Mouse (Mus musculus) macrophage (primary cell): ENCODE measurements around the gene Sema6d. TPM values are rescaled to one million over a fixed set of nuclear protein-coding genes. Genes with fewer than 3 reads are reported as not detected.

Experiments used
- H3K27ac ChIP-seq: fragments of 350-480 bp; formaldehyde crosslinking; 2 replicates; pipeline ENCODE4 v1.9.0; 2021
- H3K36me3 ChIP-seq: fragments of 350-480 bp; formaldehyde crosslinking; 2 replicates; pipeline ENCODE4 v1.9.0; 2021; ENCODE audit errors: inconsistent target
- H3K4me3 ChIP-seq: fragments of 350-480 bp; formaldehyde crosslinking; 2 replicates; pipeline ENCODE4 v1.9.0; 2021; ENCODE audit errors: inconsistent target
- H3K79me2 ChIP-seq: fragments of 350-480 bp; formaldehyde crosslinking; 2 replicates; pipeline ENCODE4 v1.9.0; 2021; ENCODE audit errors: inconsistent target
- WGBS: methylation state at CpG from one replicate; pipeline ENCODE4 v1.1.7; 2026; ENCODE audit warnings: inconsistent platforms; ENCODE audit not compliant: missing documents; 5-methylcytosine and 5-hydroxymethylcytosine counted together
- polyA plus RNA-seq: library from polyadenylated mRNA; stranded (reverse); fragments of 250-400 nt; gene quantifications from 3 replicates; pipeline ENCODE4 v1.2.4, GENCODE M21; 2018; ENCODE audit warnings: inconsistent platforms

Sema6d gene
- polyA plus RNA-seq, 1 experiment from 2014 or later, result 1.1 TPM

DNA sequence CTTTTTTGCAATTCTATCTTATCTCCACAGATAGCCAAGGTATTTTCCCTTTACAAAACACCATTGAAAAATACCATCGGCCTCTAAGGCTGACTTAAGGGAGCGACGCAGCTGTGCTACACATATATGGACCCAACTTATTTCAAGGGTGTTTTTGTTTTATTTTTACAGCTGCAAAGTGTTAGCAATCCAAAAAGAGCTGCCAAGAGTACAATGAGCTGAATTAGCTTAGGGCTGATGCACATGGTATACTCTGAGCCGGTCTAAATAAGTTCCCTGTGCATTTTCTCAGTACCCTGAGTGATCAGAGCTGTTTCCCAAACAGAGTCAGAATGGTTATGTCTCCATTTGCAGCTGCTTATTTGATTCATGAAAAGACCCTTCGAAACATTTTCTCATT, 340.0 kb downstream of the Sema6d start:
- Histone ChIP-seq H3K36me3 (no peaks in the 10 kb centered on the region), H3K4me3 (no peak overlapping the region), H3K27ac (no peak overlapping the region), H3K79me2 (no peaks in the 10 kb centered on the region)
- WGBS, result 91% methylated on average over 4 of the region's 5 CpGs

DNA sequence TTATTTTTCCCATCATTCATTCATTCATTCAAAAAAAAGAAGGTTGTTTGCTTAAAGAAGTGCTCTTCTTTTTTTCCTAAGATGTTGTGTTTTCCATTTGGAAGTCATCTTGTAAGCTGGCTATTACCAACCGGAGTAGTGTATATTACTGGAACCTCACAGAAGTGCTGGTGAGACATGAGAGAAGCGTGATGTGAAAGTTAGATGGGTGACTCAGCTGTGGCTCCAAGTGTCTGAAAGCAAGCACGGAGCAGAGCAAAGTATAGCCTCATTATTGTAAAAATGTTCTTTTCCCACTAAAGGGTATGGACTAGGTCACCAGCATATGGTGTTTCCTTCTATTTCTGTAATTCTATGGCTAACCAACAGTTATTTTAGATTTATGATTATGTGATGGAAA, 340.9 kb downstream of the Sema6d start:
- H3K36me3 ChIP-seq, result no peaks in the 10 kb centered on the region
- no peak overlapping the region for H3K27ac ChIP-seq
- no peak overlapping the region for H3K4me3 ChIP-seq
- no peaks in the 10 kb centered on the region for H3K79me2 ChIP-seq
- WGBS, result 88% methylated on average over 3 of the region's 3 CpGs

DNA sequence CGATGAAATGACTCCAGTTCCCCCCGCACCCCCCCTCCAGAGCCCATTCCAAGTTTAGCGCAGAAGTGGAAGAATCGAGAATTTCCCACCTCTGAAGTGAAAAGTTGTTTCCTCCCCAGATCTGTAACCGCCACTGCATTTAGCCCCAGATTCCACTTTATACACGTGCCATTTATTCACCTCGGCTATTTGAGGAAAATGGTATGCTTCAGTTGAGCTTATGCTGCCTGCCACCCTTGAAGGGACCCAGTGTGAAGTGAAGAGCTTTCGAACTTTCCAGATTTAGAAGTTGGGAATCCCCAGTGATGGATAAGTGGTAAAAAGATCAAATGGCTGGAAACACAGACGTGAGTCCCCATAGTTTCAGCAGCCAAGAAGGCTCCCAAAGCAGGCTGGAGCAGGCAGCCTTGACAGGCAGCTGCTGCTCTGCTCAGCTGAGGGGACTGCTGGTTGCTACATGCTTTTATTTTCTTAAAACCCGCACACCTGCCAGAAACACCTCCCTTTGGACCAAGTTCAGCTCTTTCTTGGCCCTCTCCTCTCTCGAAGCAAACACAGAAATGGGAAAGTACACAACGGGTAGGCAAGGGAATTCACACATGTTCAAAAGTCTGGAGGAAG, 345.7 kb downstream of the Sema6d start:
- no peaks in the 10 kb centered on the region for H3K79me2 ChIP-seq
- H3K36me3 ChIP-seq, result no peaks in the 10 kb centered on the region
- no peak overlapping the region for H3K27ac ChIP-seq
- no peak overlapping the region for H3K4me3 ChIP-seq
- 87% methylated on average over 12 of the region's 12 CpGs for WGBS

DNA sequence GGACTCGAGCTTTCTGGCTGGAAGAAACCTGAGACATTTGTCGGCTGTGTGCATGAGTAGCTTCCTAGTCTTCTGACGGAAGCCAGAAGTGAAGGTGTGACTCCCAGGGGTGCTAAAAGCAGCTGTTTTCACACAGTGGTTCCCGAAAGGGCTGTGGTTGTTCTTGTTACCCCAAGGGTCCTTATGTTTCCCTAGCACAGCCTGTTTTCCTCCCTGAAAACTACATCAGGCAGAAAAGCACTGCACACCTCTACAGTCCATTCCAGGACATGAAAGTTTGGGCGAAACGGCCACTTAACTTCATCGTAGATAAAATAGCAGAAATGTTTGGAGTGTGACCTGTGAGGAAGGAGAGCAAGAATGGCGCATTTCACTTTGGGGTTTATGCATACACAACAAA, 346.9 kb downstream of the Sema6d start:
- H3K4me3 ChIP-seq, result no peak overlapping the region
- 90% methylated on average over 8 of the region's 8 CpGs for WGBS

DNA sequence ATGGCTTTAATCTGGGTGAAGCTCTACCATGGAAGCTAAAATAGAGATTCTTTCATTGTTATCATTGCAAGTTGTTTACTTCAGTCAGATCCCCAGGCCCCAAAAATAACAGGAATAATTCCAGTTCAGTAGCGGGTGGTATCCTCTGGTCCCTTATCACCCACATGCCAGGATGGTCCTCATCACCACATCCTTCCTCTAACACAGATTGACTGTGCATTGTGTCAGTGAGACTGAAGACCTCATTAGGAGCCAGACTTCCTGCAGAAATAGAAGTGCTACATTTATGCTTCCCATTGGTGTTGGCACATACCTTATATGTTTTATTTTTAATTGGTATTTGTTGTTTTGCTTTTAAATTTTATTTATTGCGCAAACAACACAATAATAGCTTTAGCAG, 354.4 kb downstream of the Sema6d start:
- H3K4me3 ChIP-seq, result no peak overlapping the region
- H3K27ac ChIP-seq, result no peak overlapping the region
- H3K79me2 ChIP-seq, result no peaks in the 10 kb centered on the region
- no peaks in the 10 kb centered on the region for H3K36me3 ChIP-seq
- 49% methylated on average over 2 of the region's 2 CpGs for WGBS

More for the DNA sequence above, 346.9 kb downstream of the Sema6d start:
- Histone ChIP-seq H3K36me3 (no peaks in the 10 kb centered on the region), H3K27ac (no peak overlapping the region), H3K79me2 (no peaks in the 10 kb centered on the region)

DNA sequence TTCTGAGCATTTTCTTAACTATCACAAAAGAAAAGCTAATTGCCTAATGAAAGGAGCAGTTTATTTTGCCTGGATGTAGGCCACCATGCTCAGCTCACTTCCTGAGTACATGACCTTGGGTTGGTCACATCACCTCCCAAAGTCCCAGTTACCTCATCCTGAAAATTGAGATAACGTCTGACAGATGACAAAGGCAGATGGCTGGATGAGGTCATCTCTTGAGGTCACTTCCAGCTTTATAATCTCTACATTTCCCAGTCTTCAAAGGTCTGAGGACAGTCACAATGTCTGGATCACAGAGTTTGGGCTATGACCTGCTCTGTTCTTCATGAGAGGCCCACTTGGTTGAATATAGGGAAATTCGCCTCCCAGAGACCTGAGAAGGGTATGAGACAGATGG, 366.1 kb downstream of the Sema6d start:
- no peak overlapping the region for H3K27ac ChIP-seq
- no peaks in the 10 kb centered on the region for H3K79me2 ChIP-seq
- no peak overlapping the region for H3K4me3 ChIP-seq
- no peaks in the 10 kb centered on the region for H3K36me3 ChIP-seq
- WGBS, result 95% methylated on average over 2 of the region's 2 CpGs

DNA sequence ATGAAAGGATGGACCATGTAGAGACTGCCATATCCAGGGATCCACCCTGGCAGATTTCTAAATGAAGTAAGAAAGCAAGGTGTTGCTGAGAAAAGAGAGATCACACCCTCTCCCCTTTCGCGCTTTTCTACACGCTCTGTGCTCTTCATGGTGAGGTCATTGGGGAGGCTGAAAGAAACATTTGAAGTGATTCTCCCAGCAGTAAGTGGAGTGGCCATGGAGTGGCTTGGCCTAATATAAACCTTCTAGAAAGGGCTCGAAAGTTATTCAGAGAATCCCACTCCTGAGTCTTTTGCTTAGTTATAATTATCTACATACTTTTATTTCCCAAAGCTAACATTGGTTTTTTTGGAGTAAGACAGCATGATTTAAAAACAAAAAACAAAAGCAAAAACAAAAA, 367.2 kb downstream of the Sema6d start:
- Histone ChIP-seq H3K36me3 (no peaks in the 10 kb centered on the region), H3K79me2 (no peaks in the 10 kb centered on the region), H3K4me3 (no peak overlapping the region), H3K27ac (no peak overlapping the region)
- 100% methylated on average over 4 of the region's 4 CpGs for WGBS

DNA sequence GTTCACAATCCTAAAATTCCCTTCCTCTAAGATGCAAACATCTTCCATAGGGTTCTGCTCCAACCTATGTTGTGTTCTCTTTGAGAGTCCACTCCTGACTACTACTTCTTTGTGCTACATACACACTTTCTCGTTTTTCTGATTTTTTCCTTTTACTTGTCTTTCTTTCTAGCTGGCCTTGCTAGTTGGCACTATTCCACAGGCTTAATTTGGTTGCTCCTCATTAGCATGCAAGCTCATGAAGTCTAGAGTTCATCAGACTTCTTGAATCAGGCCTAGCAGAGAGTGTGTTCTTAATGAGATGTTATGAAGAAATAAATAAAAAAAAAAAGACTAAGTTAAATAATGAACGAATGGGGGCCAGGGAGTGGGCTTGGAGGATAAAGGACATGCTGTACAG, 368.3 kb downstream of the Sema6d start:
- 77% methylated on average over 2 of the region's 2 CpGs for WGBS
- Histone ChIP-seq H3K4me3 (no peak overlapping the region), H3K27ac (no peak overlapping the region), H3K36me3 (no peaks in the 10 kb centered on the region), H3K79me2 (no peaks in the 10 kb centered on the region)

DNA sequence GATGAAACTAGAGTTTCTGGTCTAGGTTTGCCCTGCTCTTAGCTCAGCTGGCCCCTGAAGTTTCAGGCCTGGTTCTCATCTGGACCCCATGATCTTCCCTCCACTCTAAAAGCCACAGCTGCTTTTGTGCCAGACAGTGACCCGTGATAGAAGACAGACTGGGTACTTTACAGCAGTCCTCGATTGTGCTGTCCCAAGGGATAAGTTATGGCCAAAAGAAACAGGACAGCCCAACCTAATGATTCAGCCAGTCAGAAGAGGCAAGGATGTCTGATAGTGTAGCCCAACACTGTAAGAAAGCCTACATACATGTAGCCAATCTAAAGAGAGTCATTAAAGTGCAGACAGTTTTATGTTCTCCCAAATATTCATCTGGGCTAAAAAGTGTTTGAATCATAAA, 371.2 kb downstream of the Sema6d start:
- 87% methylated on average over 2 of the region's 2 CpGs for WGBS
- Histone ChIP-seq H3K27ac (no peak overlapping the region), H3K36me3 (no peaks in the 10 kb centered on the region), H3K79me2 (no peaks in the 10 kb centered on the region), H3K4me3 (no peak overlapping the region)

DNA sequence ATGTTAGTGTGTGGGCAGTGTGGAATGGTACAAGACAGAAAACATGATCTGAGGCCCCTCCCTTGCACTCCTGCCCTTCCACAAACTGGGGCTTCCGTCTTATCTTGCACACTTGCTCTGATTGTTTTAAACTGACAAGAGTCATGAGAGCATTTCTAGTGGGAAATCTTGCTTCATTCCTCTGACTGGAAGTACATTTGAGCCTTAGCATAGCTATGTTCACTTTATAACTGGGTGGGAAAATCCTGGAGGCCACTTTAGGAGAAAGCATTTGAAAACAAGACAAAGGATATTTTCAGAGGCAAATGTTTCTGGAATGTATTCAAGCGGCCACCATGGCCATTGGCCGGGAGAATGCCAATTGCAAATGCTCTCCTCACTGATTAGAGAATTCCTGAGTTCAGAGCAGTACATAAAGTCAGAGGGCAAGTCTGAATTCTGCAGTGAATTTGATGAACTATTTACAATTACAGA, 371.6 kb downstream of the Sema6d start:
- H3K27ac ChIP-seq, result no peak overlapping the region
- no peak overlapping the region for H3K4me3 ChIP-seq
- H3K79me2 ChIP-seq, result no peaks in the 10 kb centered on the region
- H3K36me3 ChIP-seq, result no peaks in the 10 kb centered on the region
- WGBS, result 91% methylated on average over 3 of the region's 3 CpGs

DNA sequence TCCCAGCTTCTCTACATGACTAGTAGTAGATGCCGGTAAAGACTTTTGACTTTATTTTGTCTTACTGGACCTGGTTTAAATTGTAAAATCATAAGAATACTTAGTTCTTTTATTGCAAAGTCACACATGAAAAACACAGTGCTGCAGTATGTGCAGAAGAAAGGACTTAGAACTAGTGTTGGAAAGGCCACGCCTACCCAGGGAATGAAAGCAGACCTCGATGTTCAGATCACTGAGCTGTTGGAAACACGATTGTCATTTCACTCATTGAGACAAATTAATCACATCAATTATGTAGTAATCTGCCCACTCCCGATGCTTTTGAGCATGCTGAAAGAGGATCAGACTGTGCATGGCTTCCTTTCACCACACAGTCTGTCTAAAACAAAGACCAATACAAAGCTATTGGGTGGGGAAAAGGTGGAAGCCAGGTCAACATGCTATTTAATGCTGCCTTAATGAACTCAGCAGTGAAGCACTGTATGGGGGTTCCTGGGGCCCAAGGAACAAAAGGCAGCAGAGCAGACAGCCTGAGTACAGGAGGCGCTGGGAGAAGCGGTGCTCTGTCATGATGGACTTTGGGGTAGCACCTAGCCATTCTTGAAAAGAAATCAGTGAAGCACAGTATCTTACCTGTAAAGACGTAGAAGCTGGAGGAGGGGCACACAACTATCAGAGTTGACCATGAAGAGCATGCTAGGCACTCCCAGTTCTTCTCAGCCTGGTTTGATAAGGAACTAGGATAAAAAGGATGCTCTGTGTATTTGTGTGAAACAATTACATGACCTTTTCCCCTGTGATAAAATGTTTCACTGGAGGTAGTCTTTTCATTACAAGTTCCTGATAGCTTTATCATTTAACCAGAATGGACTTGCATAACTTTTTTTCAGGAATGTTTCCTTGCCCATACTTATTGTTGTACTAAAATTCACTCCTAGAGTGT, 375.5 kb downstream of the Sema6d start:
- Histone ChIP-seq H3K36me3 (no peaks in the 10 kb centered on the region), H3K27ac (no peak overlapping the region), H3K4me3 (no peak overlapping the region), H3K79me2 (no peaks in the 10 kb centered on the region)
- 91% methylated on average over 8 of the region's 8 CpGs for WGBS

DNA sequence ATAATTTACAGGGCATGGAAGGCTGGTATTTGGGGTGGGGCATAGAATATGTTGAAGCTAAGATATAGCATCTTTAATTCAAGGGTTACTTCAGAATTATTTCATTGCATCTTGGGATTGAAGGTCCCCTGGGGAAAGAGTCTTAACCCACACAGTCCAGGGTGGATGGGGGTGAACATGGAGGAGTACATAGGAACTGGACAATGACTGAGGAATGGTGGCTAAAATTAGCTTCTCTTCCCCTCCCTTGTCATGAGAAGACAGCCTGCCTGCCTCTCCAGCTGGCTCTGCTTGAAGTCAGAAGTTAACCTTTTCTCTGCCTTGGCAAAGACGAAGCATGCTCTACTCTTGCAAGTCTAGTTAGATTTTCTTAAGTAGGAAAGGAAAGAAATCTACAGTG, 377.7 kb downstream of the Sema6d start:
- Histone ChIP-seq H3K36me3 (no peaks in the 10 kb centered on the region), H3K79me2 (no peaks in the 10 kb centered on the region), H3K27ac (no peak overlapping the region), H3K4me3 (no peak overlapping the region)
- WGBS, result 100% methylated on average over 1 of the region's 1 CpGs

DNA sequence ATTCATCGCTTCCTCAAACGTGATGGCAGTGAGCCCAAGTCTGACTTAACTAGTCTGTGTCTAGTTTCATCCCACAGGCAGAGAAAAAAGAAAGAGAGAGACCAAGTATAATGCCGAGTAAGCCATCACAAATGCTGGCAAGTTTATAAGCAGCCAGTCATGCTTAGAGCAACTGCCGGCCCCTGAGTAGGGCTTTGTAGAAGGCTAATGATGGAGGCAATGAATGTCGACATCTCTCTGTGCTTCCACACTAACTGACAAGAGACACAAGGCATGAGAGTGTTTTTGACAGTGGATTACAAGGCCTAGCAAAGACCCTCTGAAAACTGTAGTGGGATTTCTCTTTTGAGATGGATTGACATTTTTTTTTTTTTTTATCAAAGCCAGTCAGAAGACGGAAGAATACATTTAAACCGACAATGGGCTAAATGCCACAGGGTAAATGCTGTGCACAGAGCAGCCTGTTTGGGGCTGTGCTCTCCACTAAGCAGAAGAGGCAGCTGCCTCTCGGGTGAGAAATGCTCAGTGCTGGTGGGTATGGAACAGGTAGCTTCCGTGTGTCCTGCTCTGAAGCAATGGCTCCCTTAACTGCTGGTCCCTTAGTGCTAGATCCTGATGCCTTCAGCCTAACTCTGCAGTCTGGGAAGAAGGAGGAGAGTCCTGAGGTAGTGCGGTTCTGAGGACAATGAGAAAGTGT, 380.7 kb downstream of the Sema6d start:
- Histone ChIP-seq H3K36me3 (no peaks in the 10 kb centered on the region), H3K4me3 (no peak overlapping the region), H3K79me2 (no peaks in the 10 kb centered on the region), H3K27ac (no peak overlapping the region)
- 70% methylated on average over 10 of the region's 10 CpGs for WGBS

DNA sequence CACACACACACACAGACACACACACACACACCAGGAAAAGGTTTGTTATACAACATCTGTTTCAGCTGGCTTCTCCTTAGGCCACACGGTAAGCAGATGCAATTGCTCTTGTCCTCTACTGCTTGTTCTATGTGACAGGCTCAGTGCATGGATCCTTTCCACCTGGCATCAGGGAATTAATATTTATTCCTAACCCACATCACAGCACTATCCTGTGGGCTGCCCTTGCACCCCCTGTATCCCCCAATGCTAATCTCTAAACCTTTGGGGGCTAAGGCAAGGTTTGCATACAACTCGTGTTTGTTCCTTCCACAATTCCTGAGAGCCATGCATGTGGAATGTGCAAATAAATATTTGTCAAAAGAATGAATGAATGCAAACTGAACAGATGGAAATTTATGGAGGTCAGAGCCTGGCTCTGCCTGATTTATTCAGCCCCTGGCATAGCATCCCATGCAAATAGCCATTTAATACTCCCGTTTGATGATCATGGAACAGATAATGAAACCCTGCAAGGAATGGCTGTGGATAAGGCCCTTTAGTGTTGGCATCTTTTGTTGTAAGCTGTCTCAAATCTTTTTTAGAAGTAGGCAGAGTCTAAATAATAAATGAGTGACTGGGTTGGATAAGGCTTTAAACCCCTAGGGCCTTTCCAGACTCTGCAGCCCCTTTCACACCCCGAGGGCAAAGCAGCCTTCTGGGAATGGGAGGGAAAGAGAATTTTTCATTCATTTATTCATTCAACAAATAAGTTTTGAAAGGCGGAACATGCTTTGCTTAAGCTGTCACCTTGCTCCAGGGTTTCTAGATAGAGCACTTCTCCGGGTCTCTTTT, 383.1 kb downstream of the Sema6d start:
- no peaks in the 10 kb centered on the region for H3K79me2 ChIP-seq
- H3K36me3 ChIP-seq, result no peaks in the 10 kb centered on the region
- no peak overlapping the region for H3K4me3 ChIP-seq
- H3K27ac ChIP-seq, result no peak overlapping the region
- WGBS, result 98% methylated on average over 5 of the region's 6 CpGs
